ENCODE assay signal across 32 mouse cellular contexts in the genomic region with DNA sequence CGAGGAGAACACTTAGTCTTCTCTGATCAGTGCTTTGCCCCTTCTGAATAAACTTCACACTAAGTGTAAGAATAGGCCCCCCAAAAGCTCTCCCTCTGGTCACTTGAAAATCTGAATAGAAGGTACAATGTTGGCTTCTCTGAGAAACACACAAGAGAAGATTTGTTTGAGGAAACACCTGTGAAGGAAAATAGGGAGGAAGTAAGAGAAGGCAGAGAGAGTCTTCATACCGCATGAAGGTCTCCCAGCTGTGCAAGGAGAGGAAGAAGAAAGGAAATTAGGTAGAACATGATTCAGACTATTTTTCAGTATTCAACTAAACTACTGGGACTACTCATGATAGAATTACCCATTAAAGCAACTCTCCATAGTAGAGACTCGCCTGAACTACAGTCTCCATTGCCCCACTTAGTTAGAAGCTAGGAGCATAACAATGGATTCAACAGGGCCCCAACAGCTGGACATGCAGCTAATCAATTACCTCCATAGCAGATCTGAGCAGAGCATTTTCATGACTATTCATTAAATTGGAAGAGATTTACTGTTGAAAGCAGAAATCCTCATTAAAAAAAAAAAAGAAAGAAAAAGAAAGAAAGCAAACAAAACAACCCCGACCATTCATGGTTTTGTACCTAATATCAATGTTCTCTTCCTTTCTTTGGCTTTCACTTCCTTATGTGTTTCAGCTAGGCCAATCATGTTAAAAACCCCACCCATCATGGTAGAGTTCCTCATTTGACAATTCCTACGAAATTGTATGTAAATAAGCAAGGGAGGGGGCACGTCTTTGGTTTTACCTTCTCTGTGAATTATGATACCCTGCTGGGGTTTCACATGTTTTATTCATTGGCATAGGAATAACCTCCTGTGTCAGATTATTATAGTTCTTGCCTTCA.
DNase-seq lines count a peak whose midpoint lies in the region; ATAC-seq and TF ChIP-seq lines count a peak whose summit lies in the region.
"Had no signal": no experiment of that assay in that cellular context is flagged by ENCODE, and none has a peak within 500 bp of the region (broad histone marks: within the 10 kb centered on the region; RNA-seq: fewer than 3 reads in every experiment).

No protein-coding gene starts in this region.

- WGBS in spleen, adult 2 months: 37% methylated on average over 6 of the region's 6 CpGs

- no peaks in the 10 kb centered on the region for H3K36me3 ChIP-seq in spleen, adult 2 months (ENCODE audit: control insufficient read depth, insufficient read depth, low read length)
- no peaks in the 10 kb centered on the region for H3K36me3 ChIP-seq in CH12.LX (replicated peaks in 1 of 2; ENCODE audit: control insufficient read depth in 1 of 2, insufficient read depth in 1 of 2, low read length in 1 of 2)
- H3K36me3 ChIP-seq in splenic B cell, adult 2 months (ENCODE audit: control insufficient read depth, insufficient read depth, low read length, poor library complexity, severe bottlenecking): no peaks in the 10 kb centered on the region
- H3K36me3 ChIP-seq: embryonic facial prominence, embryonic 10.5 days; embryonic facial prominence, embryonic 15.5 days; forebrain, embryonic 12.5 days; G1E; heart, embryonic 13.5 days; hindbrain, embryonic 10.5 days; neural tube, embryonic 12.5 days had no signal

- peak; percentile 81 for ATAC-seq in granulocyte monocyte progenitor cell, adult 5-6 weeks (replicated peaks; ENCODE audit: poor library complexity, severe bottlenecking)
- ATAC-seq: forebrain, postnatal 0 days; hindbrain, embryonic 16.5 days; midbrain, embryonic 16.5 days had no signal

- H3K27me3 ChIP-seq in spleen, adult 2 months (ENCODE audit: control insufficient read depth, insufficient read depth, low read length): no peaks in the 10 kb centered on the region
- H3K27me3 ChIP-seq in CH12.LX (replicated peaks): no peaks in the 10 kb centered on the region
- H3K27me3 ChIP-seq in splenic B cell, adult 2 months (ENCODE audit: control insufficient read depth, insufficient read depth, low read length, poor library complexity, severe bottlenecking): no peaks in the 10 kb centered on the region
- H3K27me3 ChIP-seq: embryonic facial prominence, embryonic 15.5 days; forebrain, embryonic 12.5 days; heart, embryonic 13.5 days; neural tube, embryonic 12.5 days had no signal

- no peak for TF ChIP-seq POLR2A in spleen, adult 2 months (IDR thresholded peaks at IDR 0.05; ENCODE audit: low read depth, low read length)
- TF ChIP-seq POLR2A in CH12.LX (IDR thresholded peaks at IDR 0.05; ENCODE audit: low read depth, low read length): no peak; the same call in 1 of the 2 replicates

- peak; percentile 93 for TF ChIP-seq EP300 in CH12.LX (IDR thresholded peaks at IDR 0.05; ENCODE audit: low read length)

- in situ Hi-C loops in CH12.LX (cut with MboI; ENCODE audit: low pct_ligation_motif_present, low pct_unique_long_range_greater_than_20kb, low sequenced_read_pairs): no loop called here

- no peak for TF ChIP-seq CTCF in spleen, adult 2 months (IDR thresholded peaks at IDR 0.05; ENCODE audit: extremely low read depth, insufficient read depth, insufficient read length, insufficient replicate concordance)
- TF ChIP-seq CTCF in CH12.LX (conservative IDR thresholded peaks at IDR 0.05 in 1 of 2, IDR thresholded peaks at IDR 0.05 in 1 of 2; ENCODE audit: low read depth in 2 of 2, low read length in 2 of 2): no peak

- peak overlapping the region; percentile 76 for H3K27ac ChIP-seq in spleen, adult 2 months (ENCODE audit: insufficient read depth, low read length)
- peak overlapping the region; percentile 84 for H3K27ac ChIP-seq in CH12.LX (ENCODE audit: insufficient read depth, low read depth)
- H3K27ac ChIP-seq: embryonic facial prominence, embryonic 10.5 days; embryonic facial prominence, embryonic 15.5 days; forebrain, embryonic 12.5 days; heart, embryonic 13.5 days; hindbrain, embryonic 10.5 days; kidney, postnatal 0 days; liver, embryonic 14.5 days; neural tube, embryonic 12.5 days; stomach, postnatal 0 days had no signal

- peak in 1 of 2 experiments; percentile 60 for DNase-seq in spleen, adult 2 months (ENCODE audit: low read depth in 1 of 2, low spot score in 2 of 2)
- DNase-seq in spleen, adult 12 weeks (ENCODE audit: low spot score): no peak
- DNase-seq in CH12.LX (ENCODE audit: extremely low read depth): peak; percentile 90
- peak; percentile 81 for DNase-seq in splenic B cell, adult 2 months (ENCODE audit: low read depth, low spot score)
- DNase-seq in embryo, embryonic 10 days (ENCODE audit: low spot score): no peak
- no peak for DNase-seq in kidney, postnatal 14 days
- DNase-seq: adrenal gland, postnatal 25 days; cerebellum, adult 18-20 months; cerebellum, postnatal 10 days; forebrain, postnatal 0 days; heart, postnatal 10 days; kidney, adult 2 months; liver; lung, embryonic 14.5 days; right cerebral cortex, postnatal 4 days; thymus, adult 18-20 months; thymus, postnatal 4 days had no signal

- H3K9ac ChIP-seq in CH12.LX (ENCODE audit: insufficient read depth, low read depth): peak overlapping the region; percentile 99
- H3K9ac ChIP-seq: embryonic facial prominence, embryonic 15.5 days; forebrain, embryonic 12.5 days; forebrain, postnatal 0 days; heart, embryonic 13.5 days; liver, embryonic 14.5 days; lung, embryonic 14.5 days; neural tube, embryonic 12.5 days had no signal

- no peaks in the 10 kb centered on the region for H3K4me1 ChIP-seq in spleen, adult 2 months (ENCODE audit: control insufficient read depth, insufficient read depth, insufficient read length)
- H3K4me1 ChIP-seq in CH12.LX (ENCODE audit: control insufficient read depth in 1 of 2, insufficient read depth in 2 of 2): peaks cover 13 to 63% of the 10 kb centered on the region in 2 experiments
- H3K4me1 ChIP-seq: embryonic facial prominence, embryonic 10.5 days; embryonic facial prominence, embryonic 15.5 days; forebrain, embryonic 12.5 days; heart, embryonic 13.5 days; hindbrain, embryonic 10.5 days; neural tube, embryonic 12.5 days had no signal

- no peak overlapping the region; the same call in 1 of the 2 replicates for H3K4me3 ChIP-seq in spleen, adult 2 months (ENCODE audit: extremely low read depth, insufficient read depth, insufficient read length)
- H3K4me3 ChIP-seq in CH12.LX (replicated peaks in 1 of 3; ENCODE audit: low read depth in 2 of 3, low read length in 2 of 3, poor library complexity in 1 of 3): peak overlapping the region; percentile 14 to 57 (median 15)
- H3K4me3 ChIP-seq: embryonic facial prominence, embryonic 10.5 days; embryonic facial prominence, embryonic 15.5 days; forebrain, embryonic 12.5 days; heart, embryonic 13.5 days; hindbrain, embryonic 10.5 days; myocyte; neural tube, embryonic 12.5 days had no signal

- dilution Hi-C loops in CH12.LX (cut with MboI; ENCODE audit: extremely low pct_ligation_motif_present, extremely low pct_unique_long_range_greater_than_20kb, low sequenced_read_pairs): no loop called here

- peaks cover 4% of the 10 kb centered on the region for H3K9me3 ChIP-seq in CH12.LX (replicated peaks; ENCODE audit: low read length)
- H3K9me3 ChIP-seq: embryonic facial prominence, embryonic 10.5 days; embryonic facial prominence, embryonic 15.5 days; forebrain, embryonic 12.5 days; G1E; heart, embryonic 13.5 days; hindbrain, embryonic 10.5 days; neural tube, embryonic 12.5 days had no signal

- peaks cover 2% of the 10 kb centered on the region; the same call in 1 of the 2 replicates for H3K79me2 ChIP-seq in CH12.LX (replicated peaks; ENCODE audit: control insufficient read depth, extremely low read depth, insufficient read depth, poor library complexity, severe bottlenecking)

- H3K4me2 ChIP-seq in CH12.LX (ENCODE audit: insufficient read depth, low read depth, poor library complexity, severe bottlenecking): peak overlapping the region; percentile 78
- H3K4me2 ChIP-seq: embryonic facial prominence, embryonic 15.5 days; forebrain, embryonic 12.5 days; heart, embryonic 13.5 days; lung, embryonic 14.5 days; midbrain, embryonic 11.5 days; neural tube, embryonic 12.5 days had no signal

- TF ChIP-seq RAD21 in CH12.LX (IDR thresholded peaks at IDR 0.05; ENCODE audit: low read depth, low read length): no peak; the same call in none of the 2 replicates

TF ChIP-seq in CH12.LX, 34 proteins besides CTCF, POLR2A, EP300 and RAD21 (continues in another document):
- TF ChIP-seq ETS1 (conservative IDR thresholded peaks at IDR 0.05; ENCODE audit: low read depth, low read length) (peak; percentile 81), JUND (conservative IDR thresholded peaks at IDR 0.05; ENCODE audit: low read depth, low read length) (no peak; the same call in none of the 2 replicates), MXI1 (IDR thresholded peaks at IDR 0.05; ENCODE audit: low read depth, low read length) (no peak), MYC (IDR thresholded peaks at IDR 0.05; ENCODE audit: low read depth, low read length) (peak; percentile 43), ZMIZ1 (IDR thresholded peaks at IDR 0.05; ENCODE audit: low read depth, low read length) (no peak), BHLHE40 (IDR thresholded peaks at IDR 0.05; ENCODE audit: low read depth, low read length) (peak; percentile 47), JUN (IDR thresholded peaks at IDR 0.05; ENCODE audit: insufficient read depth, low read depth, low read length) (no peak), MAX (IDR thresholded peaks at IDR 0.05; ENCODE audit: low read length) (peak; percentile 79; the same call in 1 of the 2 replicates), CHD2 (IDR thresholded peaks at IDR 0.05; ENCODE audit: low read length) (peak; percentile 45; the same call in 1 of the 2 replicates), NRF1 (IDR thresholded peaks at IDR 0.05; ENCODE audit: low read depth, low read length) (0 out of 2 replicates have a peak, but pooled peaks have one; percentile 19), GABPA (IDR thresholded peaks at IDR 0.05; ENCODE audit: insufficient replicate concordance, low read depth, low read length) (no peak), RCOR1 (conservative IDR thresholded peaks at IDR 0.05; ENCODE audit: low read depth, low read length) (no peak; the same call in 1 of the 2 replicates), ELF1 (IDR thresholded peaks at IDR 0.05; ENCODE audit: low read depth, low read length) (peak; percentile 69), MAFK (IDR thresholded peaks at IDR 0.05; ENCODE audit: insufficient replicate concordance, low read length) (peak; percentile 49; the same call in 1 of the 2 replicates), UBTF (IDR thresholded peaks at IDR 0.05; ENCODE audit: low read depth, low read length) (no peak), ZKSCAN1 (IDR thresholded peaks at IDR 0.05; ENCODE audit: borderline replicate concordance, low read depth, low read length) (peak; percentile 31; the same call in 1 of the 2 replicates), HCFC1 (IDR thresholded peaks at IDR 0.05; ENCODE audit: low read depth, low read length) (peak; percentile 50), USF1 (IDR thresholded peaks at IDR 0.05; ENCODE audit: low read depth, low read length) (no peak), IRF4 (IDR thresholded peaks at IDR 0.05; ENCODE audit: low read depth, low read length) (peak; percentile 80), ZNF384 (IDR thresholded peaks at IDR 0.05; ENCODE audit: low read depth, low read length) (peak; percentile 38; the same call in 1 of the 2 replicates)

Comparison
In these comparisons a context has a peak if more than half of its experiments do, and no peak if none do; other contexts are left out.
1. DNase-seq: peak in CH12.LX (single experiment) and splenic B cell, adult 2 months (single experiment); none in spleen, adult 12 weeks (single experiment), embryo, embryonic 10 days (single experiment) and kidney, postnatal 14 days (single experiment).